ENCODE assay signal across 23 mouse cellular contexts in the genomic region with DNA sequence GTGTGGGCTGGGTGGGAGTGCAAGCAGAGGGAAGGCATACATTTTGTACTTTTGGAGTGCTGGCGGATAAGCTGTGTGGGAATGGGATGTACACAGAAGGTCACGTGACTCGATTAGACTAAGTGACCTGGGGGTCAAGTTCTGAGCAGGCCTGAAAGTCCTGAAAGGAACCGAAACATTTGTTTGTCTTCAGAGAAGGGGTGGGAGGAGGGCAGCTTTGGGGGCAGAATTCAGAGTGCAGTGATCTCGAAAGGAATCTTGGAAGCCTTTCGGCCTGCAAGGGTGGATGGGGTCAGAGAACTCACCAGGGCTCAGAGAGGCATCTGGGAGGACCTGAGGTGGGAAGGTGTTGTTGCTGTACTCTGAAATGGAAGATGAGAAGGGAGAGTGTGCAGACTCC. TPM values are rescaled to one million over a fixed set of nuclear protein-coding genes. Genes with fewer than 3 reads are reported as not detected.
DNase-seq lines count a peak whose midpoint lies in the region; ATAC-seq and TF ChIP-seq lines count a peak whose summit lies in the region.
"Had no signal": no experiment of that assay in that cellular context is flagged by ENCODE, and none has a peak within 500 bp of the region (broad histone marks: within the 10 kb centered on the region; RNA-seq: fewer than 3 reads in every experiment).

No protein-coding gene starts in this region.

- DNase-seq in embryo, embryonic 10.5 days (ENCODE audit: low spot score) = peak; percentile 13
- no peak for DNase-seq in embryo, embryonic 9.5 days (ENCODE audit: extremely low spot score)
- no peak for DNase-seq in thymus, postnatal 4 days
- no peak for DNase-seq in left cerebral cortex, postnatal 36 days (ENCODE audit: low spot score in 2 of 2)
- DNase-seq: adrenal gland, postnatal 10 days; cerebellum, adult 11 months; cerebellum, postnatal 25 days; gastrocnemius, postnatal 25 days; layer of hippocampus, adult 9-11 months; right cerebral cortex, postnatal 4 days; thymus, adult 18-20 months had no signal

- no peak for ATAC-seq in intestine, postnatal 0 days
- ATAC-seq in kidney, embryonic 16.5 days (ENCODE audit: low FRiP score, low TSS enrichment) = no peak
- 0 out of 2 replicates have a peak, but pooled peaks have one; percentile 12 for ATAC-seq in stomach, embryonic 14.5 days (ENCODE audit: insufficient number of reproducible peaks, insufficient read depth, low FRiP score, low read depth)
- ATAC-seq in midbrain, embryonic 15.5 days (replicated peaks) = no peak
- ATAC-seq: CD4-positive, CD25-positive, alpha-beta regulatory T cell, adult 4 months; forebrain, embryonic 13.5 days; inflammation-experienced regulatory T-cells, adult 6 months had no signal

- H3K4me3 ChIP-seq in intestine, postnatal 0 days (ENCODE audit: low read depth, low read length) = no peak overlapping the region
- no peak overlapping the region for H3K4me3 ChIP-seq in kidney, embryonic 16.5 days (ENCODE audit: low read length)
- H3K4me3 ChIP-seq in stomach, embryonic 14.5 days (ENCODE audit: low read depth, low read length) = no peak overlapping the region
- no peak overlapping the region for H3K4me3 ChIP-seq in midbrain, embryonic 15.5 days
- H3K4me3 ChIP-seq: embryonic facial prominence, embryonic 10.5 days; forebrain, embryonic 13.5 days; hindbrain, embryonic 12.5 days; limb, embryonic 13.5 days; megakaryocyte, embryonic 14.5 days had no signal

- H3K27me3 ChIP-seq in intestine, postnatal 0 days (replicated peaks; ENCODE audit: control insufficient read depth, insufficient read depth, low read length) = no peaks in the 10 kb centered on the region
- H3K27me3 ChIP-seq in kidney, embryonic 16.5 days (ENCODE audit: insufficient read depth, low read length) = no peaks in the 10 kb centered on the region
- H3K27me3 ChIP-seq in stomach, embryonic 14.5 days (ENCODE audit: control insufficient read depth, insufficient read depth, low read length) = no peaks in the 10 kb centered on the region
- H3K27me3 ChIP-seq in midbrain, embryonic 15.5 days (replicated peaks) = no peaks in the 10 kb centered on the region
- H3K27me3 ChIP-seq: forebrain, embryonic 13.5 days; hindbrain, embryonic 12.5 days; limb, embryonic 13.5 days had no signal

- H3K36me3 ChIP-seq in intestine, postnatal 0 days (ENCODE audit: control insufficient read depth, insufficient read depth) = peaks cover 12% of the 10 kb centered on the region; the same call in 1 of the 2 replicates
- H3K36me3 ChIP-seq in kidney, embryonic 16.5 days (ENCODE audit: insufficient read depth, low read length) = no peaks in the 10 kb centered on the region
- H3K36me3 ChIP-seq in stomach, embryonic 14.5 days (ENCODE audit: control insufficient read depth, insufficient read depth, low read length) = no peaks in the 10 kb centered on the region
- H3K36me3 ChIP-seq in midbrain, embryonic 15.5 days (replicated peaks) = no peaks in the 10 kb centered on the region
- H3K36me3 ChIP-seq: embryonic facial prominence, embryonic 10.5 days; hindbrain, embryonic 12.5 days; limb, embryonic 13.5 days had no signal

- no peak overlapping the region for H3K4me2 ChIP-seq in intestine, postnatal 0 days (replicated peaks; ENCODE audit: low read depth)
- no peak overlapping the region for H3K4me2 ChIP-seq in kidney, embryonic 16.5 days (replicated peaks; ENCODE audit: low read depth, low read length)
- H3K4me2 ChIP-seq in stomach, embryonic 14.5 days (replicated peaks; ENCODE audit: low read depth, low read length) = no peak overlapping the region
- H3K4me2 ChIP-seq in midbrain, embryonic 15.5 days = no peak overlapping the region
- H3K4me2 ChIP-seq: forebrain, embryonic 13.5 days; hindbrain, embryonic 12.5 days; limb, embryonic 13.5 days had no signal

- intact Hi-C loops in left cerebral cortex, postnatal 36 days (cut with DNase I) = no loop called here

- peak overlapping the region; percentile 71; the same call in 1 of the 2 replicates for H3K27ac ChIP-seq in intestine, postnatal 0 days (ENCODE audit: low read depth, low read length)
- peak overlapping the region; percentile 92 for H3K27ac ChIP-seq in kidney, embryonic 16.5 days (ENCODE audit: low read length)
- no peak overlapping the region for H3K27ac ChIP-seq in stomach, embryonic 14.5 days (ENCODE audit: low read length)
- H3K27ac ChIP-seq in midbrain, embryonic 15.5 days = no peak overlapping the region
- H3K27ac ChIP-seq: embryonic facial prominence, embryonic 10.5 days; forebrain, embryonic 13.5 days; hindbrain, embryonic 12.5 days; limb, embryonic 13.5 days had no signal

- TF ChIP-seq CTCF in intestine, postnatal 0 days (IDR thresholded peaks at IDR 0.05; ENCODE audit: low read depth) = no peak

- peaks cover 11% of the 10 kb centered on the region; the same call in 1 of the 2 replicates for H3K4me1 ChIP-seq in intestine, postnatal 0 days (replicated peaks; ENCODE audit: control insufficient read depth, insufficient read depth, low read length)
- H3K4me1 ChIP-seq in kidney, embryonic 16.5 days (ENCODE audit: insufficient read depth, low read length) = peaks cover 25% of the 10 kb centered on the region
- H3K4me1 ChIP-seq in stomach, embryonic 14.5 days (ENCODE audit: control insufficient read depth, insufficient read depth, low read length) = no peaks in the 10 kb centered on the region
- no peaks in the 10 kb centered on the region for H3K4me1 ChIP-seq in midbrain, embryonic 15.5 days
- H3K4me1 ChIP-seq: forebrain, embryonic 13.5 days; hindbrain, embryonic 12.5 days; limb, embryonic 13.5 days had no signal

- no peaks in the 10 kb centered on the region for H3K9me3 ChIP-seq in intestine, postnatal 0 days (ENCODE audit: control insufficient read depth)
- no peaks in the 10 kb centered on the region for H3K9me3 ChIP-seq in kidney, embryonic 16.5 days (ENCODE audit: low read length)
- H3K9me3 ChIP-seq in stomach, embryonic 14.5 days (ENCODE audit: control insufficient read depth, low read depth, low read length) = no peaks in the 10 kb centered on the region
- H3K9me3 ChIP-seq in midbrain, embryonic 15.5 days = no peaks in the 10 kb centered on the region
- H3K9me3 ChIP-seq: embryonic facial prominence, embryonic 10.5 days; forebrain, embryonic 13.5 days; hindbrain, embryonic 12.5 days; limb, embryonic 13.5 days; megakaryocyte, embryonic 14.5 days had no signal

- WGBS in intestine, postnatal 0 days = 50% methylated on average over 6 of the region's 6 CpGs
- 54% methylated on average over 6 of the region's 6 CpGs for WGBS in kidney, embryonic 16.5 days
- WGBS in stomach, embryonic 14.5 days = 43% methylated on average over 6 of the region's 6 CpGs
- 67% methylated on average over 6 of the region's 6 CpGs for WGBS in midbrain, embryonic 15.5 days

- H3K9ac ChIP-seq in intestine, postnatal 0 days (ENCODE audit: low read depth, low read length) = no peak overlapping the region
- no peak overlapping the region for H3K9ac ChIP-seq in kidney, embryonic 16.5 days (replicated peaks; ENCODE audit: low read length)
- no peak overlapping the region for H3K9ac ChIP-seq in stomach, embryonic 14.5 days (replicated peaks; ENCODE audit: low read depth, low read length)
- no peak overlapping the region for H3K9ac ChIP-seq in midbrain, embryonic 15.5 days
- H3K9ac ChIP-seq: forebrain, embryonic 13.5 days; hindbrain, embryonic 12.5 days; limb, embryonic 13.5 days had no signal

RNA-seq across cellular contexts. Expression of a gene that starts 14.2 kb away (rescaled TPM):
- 121 and 130 TPM in 2 replicates for polyA plus RNA-seq in intestine, postnatal 0 days (2015; fragmentation: Nextera tagmentation; extraction: Ambion mirVana)
- polyA plus RNA-seq in kidney, embryonic 16.5 days (2015; fragmentation: Nextera tagmentation; extraction: Ambion mirVana) = 31.8 and 42.0 TPM in 2 replicates
- 0.58 and 0.71 TPM in 2 replicates for polyA plus RNA-seq in stomach, embryonic 14.5 days (2014; fragmentation: Nextera tagmentation; extraction: Ambion mirVana)
- polyA plus RNA-seq in midbrain, embryonic 15.5 days (2015; fragmentation: Nextera tagmentation; extraction: Ambion mirVana) = 0.13 and 0.48 TPM in 2 replicates
- total RNA-seq in left cerebral cortex, postnatal 36 days (2021) = under 1 TPM; 0.17 to 0.18 TPM
- polyA plus RNA-seq: heart, postnatal 0 days had no signal

RNA-seq across cellular contexts. Expression of a gene that starts 47.6 kb away (rescaled TPM):
- 13.7 and 13.8 TPM in 2 replicates for polyA plus RNA-seq in intestine, postnatal 0 days (2015; fragmentation: Nextera tagmentation; extraction: Ambion mirVana)
- 33.0 and 36.5 TPM in 2 replicates for polyA plus RNA-seq in kidney, embryonic 16.5 days (2015; fragmentation: Nextera tagmentation; extraction: Ambion mirVana)
- 31.7 and 36.5 TPM in 2 replicates for polyA plus RNA-seq in stomach, embryonic 14.5 days (2014; fragmentation: Nextera tagmentation; extraction: Ambion mirVana)
- polyA plus RNA-seq in midbrain, embryonic 15.5 days (2015; fragmentation: Nextera tagmentation; extraction: Ambion mirVana) = 106 and 118 TPM in 2 replicates
- total RNA-seq in left cerebral cortex, postnatal 36 days (2021) = 100 to 1,000 TPM; 358 to 385 TPM

RNA-seq across cellular contexts. Expression of a gene that starts 47.9 kb away (rescaled TPM):
- 7.7 and 9.2 TPM in 2 replicates for polyA plus RNA-seq in intestine, postnatal 0 days (2015; fragmentation: Nextera tagmentation; extraction: Ambion mirVana)
- polyA plus RNA-seq in kidney, embryonic 16.5 days (2015; fragmentation: Nextera tagmentation; extraction: Ambion mirVana) = 14.9 and 15.2 TPM in 2 replicates
- polyA plus RNA-seq in stomach, embryonic 14.5 days (2014; fragmentation: Nextera tagmentation; extraction: Ambion mirVana) = 14.1 and 17.8 TPM in 2 replicates
- 23.3 and 24.1 TPM in 2 replicates for polyA plus RNA-seq in midbrain, embryonic 15.5 days (2015; fragmentation: Nextera tagmentation; extraction: Ambion mirVana)
- total RNA-seq in left cerebral cortex, postnatal 36 days (2021) = 1 to 10 TPM; 9.5 to 10.0 TPM

Comparison
In these comparisons a context has a peak if more than half of its experiments do, and no peak if none do; other contexts are left out.
1. H3K27ac ChIP-seq: peak in intestine, postnatal 0 days (single experiment) and kidney, embryonic 16.5 days (single experiment); none in stomach, embryonic 14.5 days (single experiment) and midbrain, embryonic 15.5 days (single experiment).
2. RNA of a gene that starts 14.2 kb away (polyA plus RNA-seq): 121 to 130 TPM in intestine, postnatal 0 days and 31.8 to 42.0 TPM in kidney, embryonic 16.5 days; 0.58 to 0.71 TPM in stomach, embryonic 14.5 days and 0.13 to 0.48 TPM in midbrain, embryonic 15.5 days; every median in the first group is over 10 times any median in the second.